Mouse (Mus musculus) lung, adult 18-20 months (tissue): ENCODE data around the gene Sipa1l3.

Experiments
- DNase-seq, 2 experiments: peaks; one replicate each; pipeline ENCODE4 v3.0.0; 2022; ENCODE audit warnings: mixed read lengths in 2 of 2

Sipa1l3 gene

DNA sequence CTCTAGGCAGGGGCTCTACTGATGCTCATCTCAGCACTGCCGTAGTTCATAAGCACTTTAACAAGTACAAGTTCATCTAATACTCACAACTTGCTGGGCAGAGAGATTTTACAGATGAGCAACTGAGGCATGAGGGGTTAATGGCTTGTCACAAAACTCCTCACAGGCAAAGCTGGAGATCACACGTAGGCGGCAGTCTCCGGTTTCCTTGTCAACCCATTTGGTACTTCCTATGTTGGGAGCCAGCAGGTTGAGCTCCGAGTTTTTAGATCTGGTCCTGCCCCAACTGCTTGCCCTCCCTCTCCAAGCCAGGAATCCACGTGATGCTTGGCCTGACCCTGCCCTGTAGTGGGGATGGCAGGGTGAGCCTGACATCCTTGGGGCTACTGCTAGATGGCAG is 191.4 kb downstream of the Sipa1l3 start:
- DNase-seq, result no peak

DNA sequence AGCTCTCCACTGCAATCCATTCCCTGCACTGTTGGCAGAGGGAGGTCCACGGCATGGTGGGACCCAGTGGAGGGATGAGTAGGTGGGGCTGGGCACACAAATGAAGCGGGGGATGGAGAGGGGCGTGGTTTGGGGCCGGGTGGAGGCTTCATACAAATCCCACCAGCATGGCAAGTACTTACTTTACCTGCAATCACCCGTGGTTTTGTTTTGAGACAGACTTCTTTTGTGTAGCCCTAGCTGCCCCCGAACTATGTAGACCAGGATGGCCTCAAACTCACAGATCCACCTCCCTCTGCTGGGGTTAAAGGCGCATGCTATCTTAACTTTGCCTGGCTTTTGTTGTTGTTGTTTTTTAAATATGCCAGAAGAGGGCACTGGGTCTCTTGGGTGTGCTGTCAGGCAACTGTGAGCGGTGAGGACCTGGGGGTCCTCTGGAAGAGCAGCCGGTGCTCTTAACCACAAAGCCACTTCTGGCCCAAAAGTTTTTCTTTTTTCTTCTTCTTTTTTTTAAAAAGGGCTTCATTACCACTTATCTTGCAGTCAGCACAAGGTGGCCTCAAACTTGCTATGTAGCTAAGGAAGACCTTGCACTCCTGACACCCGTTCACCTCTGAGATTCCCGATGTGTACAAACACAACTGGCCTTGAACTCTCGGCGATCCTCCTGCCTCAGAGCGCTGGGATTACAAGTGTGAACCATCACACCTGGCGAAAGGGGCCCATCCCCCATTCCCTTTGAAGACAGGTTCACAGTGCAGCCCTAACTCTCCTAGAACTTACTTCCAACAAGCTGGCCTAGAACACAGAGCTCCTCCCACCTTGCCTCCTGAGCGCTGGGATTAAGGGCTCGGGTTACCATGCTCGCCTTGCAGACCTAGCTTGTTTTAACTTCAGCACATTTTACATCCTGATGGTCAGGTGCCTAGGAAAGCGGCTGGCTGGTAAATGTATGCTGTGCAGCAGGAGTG is 198.8 kb downstream of the Sipa1l3 start:
- DNase-seq, result no peak

DNA sequence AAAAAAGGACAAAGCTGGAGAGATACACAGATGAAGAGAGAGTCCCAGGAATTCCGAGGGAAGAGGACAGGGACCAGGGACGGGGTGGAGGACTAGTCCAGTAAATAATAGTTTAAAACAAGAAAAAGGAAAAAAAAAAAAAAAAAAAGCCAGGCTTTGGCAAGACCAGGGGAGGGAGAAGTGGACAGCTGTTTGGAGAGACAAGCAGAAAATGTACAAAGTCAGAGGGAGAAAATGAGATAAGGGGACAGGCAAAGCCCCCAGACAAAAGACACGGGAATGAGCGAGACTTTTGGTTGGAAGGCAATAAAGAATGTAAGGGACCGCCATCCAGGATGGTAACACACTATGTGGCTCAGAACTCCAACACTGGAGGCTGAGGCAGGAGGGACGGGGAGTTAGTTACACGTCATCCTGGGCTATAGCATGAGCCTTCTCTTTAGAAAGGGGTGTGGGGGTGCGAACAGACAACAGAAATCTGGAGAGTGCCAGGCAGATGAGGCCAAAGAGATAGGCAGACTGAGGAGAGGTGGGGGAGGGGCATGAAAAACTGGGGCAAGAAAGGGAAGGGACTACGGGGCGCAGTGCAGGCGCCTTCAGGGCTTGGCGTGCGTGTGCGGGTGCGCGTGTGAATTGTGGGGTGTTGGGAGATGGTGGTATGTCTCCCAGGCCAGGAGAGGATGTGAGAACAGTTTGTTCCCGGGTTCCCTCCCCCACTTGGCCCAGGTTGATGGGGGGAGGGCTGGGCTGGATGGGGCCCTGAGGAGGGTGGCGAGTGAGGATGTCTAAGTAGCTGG is 200.1 kb downstream of the Sipa1l3 start:
- DNase-seq, result peak; percentile 45 to 67

GRCm38 (mm10) chr7:29317558-29317957 is 200.9 kb downstream of the Sipa1l3 start:
- DNase-seq, result no peak

- peak; percentile 46 to 54 for DNase-seq
These were observed 201.5 kb downstream of the Sipa1l3 start for GRCm38 (mm10) chr7:29316976-29317375.

GRCm38 (mm10) chr7:29316137-29316734 is 202.2 kb downstream of the Sipa1l3 start:
- no peak for DNase-seq

- peak; percentile 36 to 54 for DNase-seq
These were observed 203.4 kb downstream of the Sipa1l3 start for GRCm38 (mm10) chr7:29314844-29315628.

DNA sequence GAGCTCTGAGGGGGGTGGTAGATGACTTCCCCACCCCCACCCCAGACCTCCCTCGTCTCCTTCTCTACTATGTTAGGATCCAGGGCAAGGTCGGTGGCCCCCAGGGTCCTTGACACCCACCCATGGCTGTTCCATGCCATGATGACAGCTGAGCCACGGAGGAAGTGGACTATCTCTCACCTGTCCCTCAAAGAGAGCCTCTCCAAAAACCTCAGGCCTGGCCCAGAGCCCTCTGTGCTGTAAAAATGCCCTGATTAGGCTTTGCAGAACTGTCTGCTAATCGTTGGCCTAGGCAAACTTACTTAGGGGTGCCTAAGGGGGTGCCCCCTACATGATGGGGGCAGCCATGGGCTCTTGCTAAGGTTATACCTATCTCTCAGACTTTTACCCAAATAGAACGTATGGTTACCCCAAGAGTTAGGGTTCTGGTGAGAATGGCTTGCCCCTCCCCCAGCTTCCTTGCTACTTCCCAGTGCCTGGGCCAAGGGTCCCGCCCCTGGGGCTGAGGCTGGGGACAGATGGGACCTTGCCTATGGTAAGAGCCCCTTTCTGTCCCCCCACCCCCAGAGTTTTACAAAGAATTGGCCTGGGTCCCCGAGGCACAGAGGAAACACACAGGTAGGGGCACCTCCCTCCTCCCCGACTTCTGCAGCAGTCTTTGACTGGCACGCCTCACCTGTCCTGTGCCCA is 204.7 kb downstream of the Sipa1l3 start:
- DNase-seq, result no peak

DNA sequence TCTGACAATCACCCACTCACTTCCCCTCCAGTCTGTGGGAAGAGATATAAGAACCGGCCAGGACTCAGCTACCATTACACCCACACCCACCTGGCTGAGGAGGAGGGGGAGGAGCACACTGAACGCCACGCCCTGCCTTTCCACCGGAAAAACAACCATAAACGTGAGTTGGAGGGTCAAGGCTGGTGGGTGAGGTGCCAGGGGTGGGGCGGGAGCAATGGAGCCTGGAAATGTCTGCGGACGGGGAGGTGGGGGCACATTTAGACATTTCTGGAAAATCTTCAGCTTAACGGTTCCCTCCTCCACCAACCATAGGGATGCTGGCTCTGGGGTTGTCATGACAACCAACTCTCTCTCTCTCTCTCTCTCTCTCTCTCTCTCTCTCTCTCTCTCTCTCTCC is 205.4 kb downstream of the Sipa1l3 start:
- DNase-seq, result no peak

DNA sequence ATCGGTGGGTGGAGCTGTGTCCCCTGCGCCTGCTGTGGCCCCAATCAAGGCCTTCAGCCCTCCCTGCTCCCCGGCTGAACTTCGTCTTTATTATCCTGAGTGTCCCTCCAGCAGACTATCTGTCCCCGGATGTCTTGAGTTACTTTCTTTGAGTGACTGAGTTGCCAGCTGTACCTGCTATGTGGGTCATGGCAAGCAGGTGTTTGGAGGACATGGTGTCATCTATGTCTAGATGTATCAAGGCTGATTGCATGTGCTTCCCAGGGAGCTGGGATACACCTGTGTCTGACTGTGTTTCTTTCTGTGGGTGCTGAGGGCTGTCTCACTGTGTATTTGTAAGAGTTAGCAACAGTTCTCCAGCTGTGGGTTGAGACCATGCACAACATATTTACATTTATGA is 208.7 kb downstream of the Sipa1l3 start:
- no peak for DNase-seq

DNA sequence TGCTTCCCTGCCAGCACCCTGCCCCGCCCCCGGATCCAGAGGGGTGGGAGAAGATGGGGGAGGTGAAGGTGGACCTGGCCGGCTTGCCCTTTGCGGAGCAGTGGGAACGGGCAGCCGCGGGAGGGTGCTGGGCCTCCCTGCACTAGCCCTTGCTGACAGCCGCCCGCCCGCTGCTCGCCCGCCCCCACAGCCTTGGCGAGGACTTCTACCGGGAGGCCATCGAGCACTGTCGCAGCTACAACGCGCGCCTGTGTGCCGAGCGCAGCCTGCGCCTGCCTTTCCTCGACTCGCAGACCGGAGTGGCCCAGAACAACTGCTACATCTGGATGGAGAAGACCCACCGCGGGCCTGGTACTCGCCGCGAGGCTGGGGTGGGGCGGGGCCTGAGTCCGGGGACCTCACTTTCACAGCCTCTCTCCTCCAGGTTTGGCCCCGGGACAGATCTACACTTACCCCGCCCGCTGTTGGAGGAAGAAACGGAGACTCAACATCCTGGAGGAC is 209.2 kb downstream of the Sipa1l3 start:
- DNase-seq, result peak; percentile 47 to 48

GRCm38 (mm10) chr7:29307350-29308104 is 210.9 kb downstream of the Sipa1l3 start:
- DNase-seq, result peak; percentile 89 to 92

DNA sequence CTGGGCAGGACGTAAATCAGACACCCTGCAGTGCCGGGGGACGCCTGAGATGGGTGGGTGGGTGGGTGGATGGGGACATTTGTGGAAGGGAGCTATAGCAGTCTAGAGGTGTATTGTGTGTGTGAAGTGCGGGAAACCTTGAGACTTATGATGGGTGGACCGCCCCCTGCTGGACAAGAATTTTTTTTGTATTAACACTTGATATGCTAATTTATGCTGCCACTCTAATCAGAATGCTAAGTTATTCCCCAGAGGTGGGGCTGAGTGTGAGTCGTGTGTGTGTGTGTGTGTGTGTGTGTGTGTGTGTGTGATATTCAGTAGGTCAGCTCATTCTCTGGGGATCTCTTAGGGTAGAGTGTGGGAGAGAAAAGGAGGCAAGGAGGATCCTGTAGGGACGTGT is 211.8 kb downstream of the Sipa1l3 start:
- DNase-seq, result no peak

DNA sequence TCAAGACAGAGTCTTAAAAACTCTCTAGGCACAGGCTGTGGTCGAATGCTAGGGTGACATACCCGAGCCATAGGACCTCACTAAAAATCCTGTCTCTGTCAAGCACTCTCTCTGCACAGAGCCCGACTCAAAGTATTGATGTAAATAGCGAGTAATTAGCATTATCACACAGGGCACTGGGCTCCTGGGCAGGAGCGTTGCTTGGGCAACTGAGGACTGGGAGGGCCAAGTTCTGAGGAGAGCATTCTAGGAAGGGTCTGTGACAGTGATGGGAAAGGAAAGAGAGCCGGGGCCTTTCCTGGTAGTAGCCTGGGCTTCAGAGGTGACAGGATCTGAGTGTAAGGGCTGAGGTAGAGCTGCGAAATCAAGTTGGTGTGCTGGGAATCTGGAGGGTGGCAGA is 212.3 kb downstream of the Sipa1l3 start:
- DNase-seq, result no peak

- no peak for DNase-seq
These were observed 213.0 kb downstream of the Sipa1l3 start for GRCm38 (mm10) chr7:29305263-29305988.

- no peak for DNase-seq
These were observed 213.8 kb downstream of the Sipa1l3 start for GRCm38 (mm10) chr7:29304463-29305262.

- DNase-seq, result peak; percentile 70 to 76
These were observed 214.5 kb downstream of the Sipa1l3 start, which contains the start of gene Dpf1 for GRCm38 (mm10) chr7:29303738-29304462. Gene Dpf1, plus strand, starts transcription at chr7:29303951.

GRCm38 (mm10) chr7:29302641-29303040 is 215.8 kb downstream of the Sipa1l3 start:
- DNase-seq, result no peak
